Mouse (Mus musculus): Measurements from ENCODE around the gene Large2.

- TF ChIP-seq CTCF (IDR thresholded peaks at IDR 0.05; ENCODE audit: low read depth, low read length) (no peak), POLR2A (IDR thresholded peaks at IDR 0.05; ENCODE audit: borderline replicate concordance, low read depth, low read length) (no peak)
Observed at GRCm38 (mm10) chr2:92382759-92383158, 8.1 kb upstream of the Large2 start.
